Mouse (Mus musculus): ENCODE data around the gene Ifitm3. TPM values are rescaled to one million over a fixed set of nuclear protein-coding genes. Genes with fewer than 3 reads are reported as not detected.

The Ifitm3 gene
- polyA plus RNA-seq (2014; fragmentation: Nextera tagmentation; extraction: Ambion mirVana): 154 and 166 TPM in 2 replicates

DNA sequence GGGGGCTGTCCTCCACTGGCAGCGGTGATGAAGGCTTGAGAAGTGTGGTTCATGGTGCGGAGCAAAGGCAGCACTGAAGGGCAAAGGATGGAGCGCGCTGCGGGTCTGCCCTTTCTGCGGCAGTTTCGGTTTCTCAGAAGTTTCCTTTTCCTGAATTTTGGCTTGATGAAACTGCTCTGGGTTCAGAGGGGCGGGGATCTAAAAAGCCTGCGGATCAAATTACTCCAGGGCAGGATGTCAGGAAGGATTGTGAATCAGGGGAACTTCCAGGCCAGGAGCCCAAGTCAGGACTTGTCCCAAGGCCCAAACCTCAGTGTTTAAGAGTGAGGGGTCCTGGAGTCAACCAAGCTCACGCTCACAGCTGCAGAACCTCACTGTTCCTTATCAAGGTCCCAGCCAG, at the start of gene Ifitm3:
TSS of gene Ifitm3 (minus strand) at position 178 of the 400 bp plus-strand sequence.
- Histone ChIP-seq H3K9ac (ENCODE audit: low read depth, low read length) (peak within 1 kb of the TSS; percentile 54; the same call in 1 of the 2 replicates), H3K27ac (ENCODE audit: low read depth, low read length) (peak within 1 kb of the TSS; percentile 74; the same call in 1 of the 2 replicates), H3K4me1 (ENCODE audit: control insufficient read depth, insufficient read depth, low read length) (peaks cover 23% of the 10 kb centered on the region), H3K9me3 (ENCODE audit: control insufficient read depth, low read length) (no peaks in the 10 kb centered on the region), H3K27me3 (ENCODE audit: control insufficient read depth, insufficient read depth, low read length) (no peaks in the 10 kb centered on the region), H3K36me3 (ENCODE audit: control insufficient read depth, insufficient read depth, low read length) (no peaks in the 10 kb centered on the region), H3K4me2 (replicated peaks; ENCODE audit: low read depth, low read length) (peak within 1 kb of the TSS; percentile 48), H3K4me3 (ENCODE audit: low read length) (peak within 1 kb of the TSS; percentile 44)
- WGBS: 9% methylated on average over 10 of the region's 10 CpGs
- ATAC-seq (ENCODE audit: low FRiP score, low TSS enrichment): peak; percentile 34; the same call in 1 of the 2 replicates

DNA sequence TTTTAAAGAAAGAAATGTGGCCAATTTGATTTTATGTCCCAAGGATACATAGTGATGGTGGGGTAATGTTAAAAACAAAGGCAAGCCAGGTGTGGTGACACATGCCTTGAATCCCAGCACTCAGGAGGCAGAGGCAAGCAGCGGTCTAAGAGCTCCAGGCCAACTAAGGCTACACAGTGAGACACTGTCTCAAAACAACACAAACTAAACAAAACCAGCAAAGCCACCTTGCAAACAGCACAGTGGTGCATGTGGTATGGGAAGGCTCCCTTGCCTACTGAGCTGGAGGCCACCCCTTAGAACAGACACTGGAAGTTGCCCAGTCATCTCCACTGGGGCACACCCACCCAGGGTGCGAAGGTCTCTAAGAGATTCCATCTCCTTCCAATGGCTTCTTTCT, 49.4 kb upstream of the Ifitm3 start:
- WGBS: 83% methylated on average over 2 of the region's 2 CpGs
- ATAC-seq (ENCODE audit: low FRiP score, low TSS enrichment): peak; percentile 2; the same call in 1 of the 2 replicates
- peak overlapping the region; percentile 87; the same call in 1 of the 2 replicates for H3K9ac ChIP-seq (ENCODE audit: low read depth, low read length)

DNA sequence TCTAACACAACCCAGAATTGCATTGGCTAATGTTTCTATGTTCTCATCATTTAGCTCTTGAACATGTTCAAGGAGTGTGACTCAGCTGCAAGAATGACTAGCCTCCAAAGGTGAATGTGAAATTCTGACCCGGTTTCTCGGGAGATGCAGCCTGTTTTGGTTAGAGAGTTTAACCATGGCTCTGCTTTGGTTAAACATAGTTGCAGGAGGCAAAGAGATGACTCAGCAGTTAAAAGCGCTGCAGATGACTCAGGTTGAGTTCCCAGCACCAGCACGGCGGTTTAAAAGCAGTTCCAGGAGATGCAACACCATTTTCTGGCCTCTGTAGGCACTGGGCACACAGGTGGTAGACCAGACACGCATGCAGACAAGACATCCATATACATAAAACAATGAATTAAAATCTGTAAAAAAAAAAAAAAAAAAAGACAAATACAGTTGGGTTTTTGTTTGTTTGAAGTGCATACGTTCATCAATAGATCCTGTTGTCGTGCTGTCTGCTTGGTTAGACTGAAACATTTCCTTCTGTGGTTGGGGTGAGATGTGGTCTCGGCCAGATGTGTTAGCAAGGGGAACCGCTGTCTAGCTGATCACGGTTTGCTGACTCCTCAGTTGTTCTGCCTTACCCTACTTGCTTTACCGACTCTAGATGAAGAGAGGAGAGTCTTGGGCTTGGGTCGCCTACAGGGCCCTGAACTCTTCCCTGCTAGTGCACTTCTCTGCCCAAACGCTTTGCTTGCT, 48.2 kb upstream of the Ifitm3 start:
- WGBS: 92% methylated on average over 14 of the region's 14 CpGs
- H3K4me2 ChIP-seq (replicated peaks; ENCODE audit: low read depth, low read length): no peak overlapping the region
- H3K4me1 ChIP-seq (ENCODE audit: control insufficient read depth, insufficient read depth, low read length): peaks cover 11% of the 10 kb centered on the region; the same call in 1 of the 2 replicates
- H3K27ac ChIP-seq (ENCODE audit: low read depth, low read length): no peak overlapping the region
- ATAC-seq (ENCODE audit: low FRiP score, low TSS enrichment): no peak
- no peaks in the 10 kb centered on the region for H3K36me3 ChIP-seq (ENCODE audit: control insufficient read depth, insufficient read depth, low read length)
- no peaks in the 10 kb centered on the region for H3K9me3 ChIP-seq (ENCODE audit: control insufficient read depth, low read length)
- no peaks in the 10 kb centered on the region for H3K27me3 ChIP-seq (ENCODE audit: control insufficient read depth, insufficient read depth, low read length)
- H3K4me3 ChIP-seq (ENCODE audit: low read length): no peak overlapping the region
- no peak overlapping the region for H3K9ac ChIP-seq (ENCODE audit: low read depth, low read length)

More for the DNA sequence above, 49.4 kb upstream of the Ifitm3 start:
- H3K4me1 ChIP-seq (ENCODE audit: control insufficient read depth, insufficient read depth, low read length): peaks cover 11% of the 10 kb centered on the region; the same call in 1 of the 2 replicates
- H3K4me2 ChIP-seq (replicated peaks; ENCODE audit: low read depth, low read length): peak overlapping the region; percentile 96
- no peak overlapping the region for H3K27ac ChIP-seq (ENCODE audit: low read depth, low read length)
- H3K36me3 ChIP-seq (ENCODE audit: control insufficient read depth, insufficient read depth, low read length): peaks cover 9% of the 10 kb centered on the region
- H3K27me3 ChIP-seq (ENCODE audit: control insufficient read depth, insufficient read depth, low read length): no peaks in the 10 kb centered on the region
- H3K9me3 ChIP-seq (ENCODE audit: control insufficient read depth, low read length): no peaks in the 10 kb centered on the region
- peak overlapping the region; percentile 75 for H3K4me3 ChIP-seq (ENCODE audit: low read length)

DNA sequence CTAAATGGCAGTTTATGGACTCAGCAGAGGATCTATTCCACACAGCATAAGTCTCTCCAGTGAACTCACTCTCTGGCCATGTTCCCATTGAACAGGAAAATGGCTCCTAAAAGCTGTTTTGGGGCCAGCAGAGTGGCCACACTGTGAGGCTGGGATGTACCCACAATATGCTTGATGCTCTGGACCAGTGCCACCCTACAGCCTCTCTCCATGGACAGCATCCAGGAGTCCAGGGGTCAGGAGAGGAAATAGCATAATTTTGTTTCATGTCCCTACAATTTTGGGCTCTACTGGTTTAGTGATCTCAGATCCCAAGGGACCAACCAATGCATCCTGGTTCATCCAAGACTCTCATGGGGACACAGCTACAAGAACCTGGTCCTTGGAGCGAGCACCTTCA, 47.0 kb upstream of the Ifitm3 start:
- H3K4me1 ChIP-seq (ENCODE audit: control insufficient read depth, insufficient read depth, low read length): peaks cover 11% of the 10 kb centered on the region; the same call in 1 of the 2 replicates
- 100% methylated on average over 1 of the region's 1 CpGs for WGBS
- no peaks in the 10 kb centered on the region for H3K27me3 ChIP-seq (ENCODE audit: control insufficient read depth, insufficient read depth, low read length)
- H3K27ac ChIP-seq (ENCODE audit: low read depth, low read length): no peak overlapping the region
- no peak overlapping the region for H3K4me2 ChIP-seq (replicated peaks; ENCODE audit: low read depth, low read length)
- no peaks in the 10 kb centered on the region for H3K36me3 ChIP-seq (ENCODE audit: control insufficient read depth, insufficient read depth, low read length)
- H3K9me3 ChIP-seq (ENCODE audit: control insufficient read depth, low read length): no peaks in the 10 kb centered on the region
- no peak overlapping the region for H3K9ac ChIP-seq (ENCODE audit: low read depth, low read length)
- no peak overlapping the region for H3K4me3 ChIP-seq (ENCODE audit: low read length)
- no peak for ATAC-seq (ENCODE audit: low FRiP score, low TSS enrichment)

DNA sequence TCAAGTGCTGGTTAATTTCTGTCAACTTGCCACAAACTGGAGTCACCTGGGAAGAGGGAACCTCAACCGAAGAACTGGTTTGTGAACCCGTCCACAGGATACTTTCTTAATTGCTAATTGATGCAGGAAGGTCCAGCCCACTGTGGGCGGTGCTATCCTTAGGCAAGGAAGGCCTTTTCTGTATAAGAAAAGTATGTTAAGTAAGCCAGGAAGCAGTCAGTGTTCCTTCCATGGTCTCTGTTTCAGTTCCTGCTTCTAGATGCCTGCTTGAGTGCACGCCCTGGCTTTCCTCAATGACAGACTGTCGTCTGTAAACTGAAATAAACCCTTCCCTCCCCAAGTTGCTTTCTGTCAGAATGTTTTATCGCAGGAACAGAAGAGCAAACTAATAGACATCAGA, 46.4 kb upstream of the Ifitm3 start:
- no peaks in the 10 kb centered on the region for H3K27me3 ChIP-seq (ENCODE audit: control insufficient read depth, insufficient read depth, low read length)
- no peak for ATAC-seq (ENCODE audit: low FRiP score, low TSS enrichment)
- WGBS: 87% methylated on average over 6 of the region's 6 CpGs
- no peaks in the 10 kb centered on the region for H3K36me3 ChIP-seq (ENCODE audit: control insufficient read depth, insufficient read depth, low read length)
- no peak overlapping the region for H3K4me3 ChIP-seq (ENCODE audit: low read length)
- H3K27ac ChIP-seq (ENCODE audit: low read depth, low read length): no peak overlapping the region
- no peaks in the 10 kb centered on the region for H3K9me3 ChIP-seq (ENCODE audit: control insufficient read depth, low read length)
- H3K4me1 ChIP-seq (ENCODE audit: control insufficient read depth, insufficient read depth, low read length): peaks cover 11% of the 10 kb centered on the region; the same call in 1 of the 2 replicates
- H3K4me2 ChIP-seq (replicated peaks; ENCODE audit: low read depth, low read length): no peak overlapping the region
- H3K9ac ChIP-seq (ENCODE audit: low read depth, low read length): no peak overlapping the region

DNA sequence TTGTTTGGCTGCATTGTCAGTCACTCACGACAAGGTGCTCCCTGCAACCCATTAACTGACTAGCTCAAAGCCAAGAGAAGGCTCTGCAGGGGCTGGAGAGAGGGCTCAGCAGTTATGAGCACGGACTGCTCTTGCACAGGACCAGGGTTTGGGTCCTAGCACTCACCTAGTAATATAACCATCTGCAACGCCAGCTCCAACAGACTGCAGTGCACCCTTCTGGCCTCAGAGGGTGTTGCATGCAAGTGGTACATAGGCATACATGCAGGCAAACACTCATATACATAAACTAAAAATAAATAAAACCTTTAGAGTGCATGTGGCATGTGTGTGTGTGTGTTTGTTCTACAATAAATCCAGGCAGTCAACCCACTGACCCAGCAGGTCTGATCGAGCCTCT, 45.2 kb upstream of the Ifitm3 start:
- Histone ChIP-seq H3K9ac (ENCODE audit: low read depth, low read length) (no peak overlapping the region), H3K36me3 (ENCODE audit: control insufficient read depth, insufficient read depth, low read length) (no peaks in the 10 kb centered on the region), H3K27ac (ENCODE audit: low read depth, low read length) (no peak overlapping the region), H3K4me3 (ENCODE audit: low read length) (no peak overlapping the region), H3K9me3 (ENCODE audit: control insufficient read depth, low read length) (no peaks in the 10 kb centered on the region), H3K27me3 (ENCODE audit: control insufficient read depth, insufficient read depth, low read length) (no peaks in the 10 kb centered on the region), H3K4me2 (replicated peaks; ENCODE audit: low read depth, low read length) (no peak overlapping the region), H3K4me1 (ENCODE audit: control insufficient read depth, insufficient read depth, low read length) (peaks cover 7% of the 10 kb centered on the region; the same call in 1 of the 2 replicates)
- ATAC-seq (ENCODE audit: low FRiP score, low TSS enrichment): no peak
- 84% methylated on average over 4 of the region's 4 CpGs for WGBS

DNA sequence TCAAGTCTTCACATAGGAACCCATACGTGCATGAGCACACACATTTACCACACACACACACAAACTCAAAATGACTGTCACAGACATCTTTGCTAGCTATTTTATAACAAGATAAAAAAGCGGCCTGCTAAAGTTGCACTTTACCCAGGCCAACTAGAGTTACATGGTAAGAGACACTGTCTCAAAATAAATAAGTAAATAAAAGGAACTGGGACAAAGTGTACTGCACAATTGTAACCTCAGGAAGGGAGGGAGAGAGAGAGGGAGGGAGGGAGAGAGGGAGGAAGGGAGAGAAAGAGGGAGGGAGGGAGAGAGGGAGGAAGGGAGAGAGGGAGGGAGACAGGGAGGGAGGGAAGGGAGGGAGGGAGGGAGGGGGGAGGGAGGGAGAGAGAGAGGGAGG, 41.9 kb upstream of the Ifitm3 start:
- Histone ChIP-seq H3K4me2 (replicated peaks; ENCODE audit: low read depth, low read length) (no peak overlapping the region), H3K27me3 (ENCODE audit: control insufficient read depth, insufficient read depth, low read length) (no peaks in the 10 kb centered on the region), H3K27ac (ENCODE audit: low read depth, low read length) (no peak overlapping the region), H3K4me1 (ENCODE audit: control insufficient read depth, insufficient read depth, low read length) (peaks cover 5% of the 10 kb centered on the region), H3K9me3 (ENCODE audit: control insufficient read depth, low read length) (no peaks in the 10 kb centered on the region), H3K4me3 (ENCODE audit: low read length) (no peak overlapping the region), H3K36me3 (ENCODE audit: control insufficient read depth, insufficient read depth, low read length) (no peaks in the 10 kb centered on the region), H3K9ac (ENCODE audit: low read depth, low read length) (no peak overlapping the region)
- 78% methylated on average over 2 of the region's 2 CpGs for WGBS
- no peak for ATAC-seq (ENCODE audit: low FRiP score, low TSS enrichment)

DNA sequence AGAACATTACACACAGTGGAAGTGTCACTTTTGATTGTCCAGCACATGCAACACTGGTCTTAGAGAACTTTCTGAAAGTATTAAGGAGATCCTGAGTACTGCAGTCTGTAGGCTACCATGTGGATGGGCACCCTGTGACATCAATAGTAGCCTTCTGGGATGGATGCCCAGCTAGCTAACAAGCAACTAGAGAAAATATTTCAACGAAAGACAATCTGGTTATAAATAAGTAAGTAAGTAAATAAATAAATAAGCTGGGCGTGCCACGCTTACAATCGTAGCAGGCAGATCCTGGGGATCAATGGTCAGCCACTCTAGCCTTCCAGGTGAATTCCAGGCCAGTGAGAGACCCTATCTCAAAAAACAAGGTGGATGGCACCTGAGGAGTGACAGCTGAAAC, 41.4 kb upstream of the Ifitm3 start:
- 82% methylated on average over 4 of the region's 4 CpGs for WGBS
- H3K4me1 ChIP-seq (ENCODE audit: control insufficient read depth, insufficient read depth, low read length): peaks cover 9% of the 10 kb centered on the region
- no peaks in the 10 kb centered on the region for H3K36me3 ChIP-seq (ENCODE audit: control insufficient read depth, insufficient read depth, low read length)
- H3K4me2 ChIP-seq (replicated peaks; ENCODE audit: low read depth, low read length): no peak overlapping the region
- no peak overlapping the region for H3K27ac ChIP-seq (ENCODE audit: low read depth, low read length)
- no peak overlapping the region for H3K9ac ChIP-seq (ENCODE audit: low read depth, low read length)
- no peaks in the 10 kb centered on the region for H3K9me3 ChIP-seq (ENCODE audit: control insufficient read depth, low read length)
- no peak for ATAC-seq (ENCODE audit: low FRiP score, low TSS enrichment)
- no peak overlapping the region for H3K4me3 ChIP-seq (ENCODE audit: low read length)
- H3K27me3 ChIP-seq (ENCODE audit: control insufficient read depth, insufficient read depth, low read length): no peaks in the 10 kb centered on the region

DNA sequence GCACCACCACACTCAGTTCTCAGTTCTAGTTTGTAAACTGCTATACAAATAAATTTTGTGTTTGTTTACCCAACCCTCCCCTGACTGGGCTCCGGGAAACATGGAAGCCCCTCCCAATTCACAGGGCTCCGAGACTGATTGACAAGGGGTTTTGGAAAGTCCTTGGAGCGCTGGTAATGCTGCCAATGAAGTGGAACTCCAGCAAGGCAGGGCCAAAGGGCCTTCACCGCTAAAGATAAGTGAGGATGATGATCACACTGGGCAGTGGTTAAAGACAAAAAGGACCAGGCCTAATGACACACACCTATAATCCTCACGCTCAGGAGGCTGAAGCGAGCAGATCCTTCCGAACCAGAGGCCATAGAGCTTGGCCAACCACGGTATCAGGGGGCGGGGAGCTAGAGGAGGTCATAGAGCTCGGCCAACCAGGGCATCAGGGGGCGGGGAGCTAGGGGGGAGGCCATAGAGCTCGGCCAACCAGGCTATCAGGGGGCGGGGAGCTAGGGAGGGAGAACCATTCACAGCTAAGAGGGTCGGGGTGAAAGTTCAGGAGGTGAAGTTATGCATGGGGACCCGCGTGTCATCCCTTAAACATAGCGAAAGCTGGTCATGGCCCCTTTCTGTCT, 40.6 kb upstream of the Ifitm3 start:
- H3K9ac ChIP-seq (ENCODE audit: low read depth, low read length): no peak overlapping the region
- H3K4me3 ChIP-seq (ENCODE audit: low read length): no peak overlapping the region
- H3K9me3 ChIP-seq (ENCODE audit: control insufficient read depth, low read length): no peaks in the 10 kb centered on the region
- H3K27me3 ChIP-seq (ENCODE audit: control insufficient read depth, insufficient read depth, low read length): no peaks in the 10 kb centered on the region
- ATAC-seq (ENCODE audit: low FRiP score, low TSS enrichment): no peak
- 70% methylated on average over 17 of the region's 17 CpGs for WGBS
- H3K4me2 ChIP-seq (replicated peaks; ENCODE audit: low read depth, low read length): no peak overlapping the region
- no peak overlapping the region for H3K27ac ChIP-seq (ENCODE audit: low read depth, low read length)
- H3K4me1 ChIP-seq (ENCODE audit: control insufficient read depth, insufficient read depth, low read length): peaks cover 10% of the 10 kb centered on the region
- H3K36me3 ChIP-seq (ENCODE audit: control insufficient read depth, insufficient read depth, low read length): no peaks in the 10 kb centered on the region

All from kidney, embryonic 14.5 days (tissue).